Mouse (Mus musculus) frontal cortex, postnatal 36 days (tissue): ENCODE data around the gene Gm20388.
A peak's percentile ranks its signal among the peaks of the same experiment; 100 is the strongest.

ENCODE experiments used
- DNase-seq, 2 experiments: peaks; one replicate each; pipeline ENCODE4 v3.0.0; 2022; ENCODE audit warnings: low spot score in 2 of 2

Gene Gm20388

GRCm38 (mm10) chr8:124098953-124099622 lies 4188.4 kb downstream of the Gm20388 start:
- DNase-seq, result no peak

GRCm38 (mm10) chr8:124099623-124099965 lies 4189.0 kb downstream of the Gm20388 start:
- no peak for DNase-seq

GRCm38 (mm10) chr8:124105869-124106268 lies 4195.2 kb downstream of the Gm20388 start:
- no peak for DNase-seq

- no peak for DNase-seq
Observed at GRCm38 (mm10) chr8:124106328-124107195, 4195.9 kb downstream of the Gm20388 start.

GRCm38 (mm10) chr8:124113108-124113507 lies 4202.5 kb downstream of the Gm20388 start:
- no peak for DNase-seq

GRCm38 (mm10) chr8:124125241-124125640 lies 4214.6 kb downstream of the Gm20388 start:
- no peak for DNase-seq

GRCm38 (mm10) chr8:124137261-124137660 lies 4226.6 kb downstream of the Gm20388 start:
- no peak for DNase-seq

GRCm38 (mm10) chr8:124140211-124140790 lies 4229.7 kb downstream of the Gm20388 start:
- no peak for DNase-seq

GRCm38 (mm10) chr8:124140868-124141431 lies 4230.3 kb downstream of the Gm20388 start:
- peak in 1 of 2 experiments; percentile 3 for DNase-seq

GRCm38 (mm10) chr8:124141681-124142391 lies 4231.2 kb downstream of the Gm20388 start:
- peak in 1 of 2 experiments; percentile 41 for DNase-seq

- peak in 1 of 2 experiments; percentile 9 for DNase-seq
Observed at GRCm38 (mm10) chr8:124143003-124143402, 4232.4 kb downstream of the Gm20388 start.

- DNase-seq, result no peak
Observed at GRCm38 (mm10) chr8:124143871-124144618, 4233.4 kb downstream of the Gm20388 start.

- DNase-seq, result no peak
Observed at GRCm38 (mm10) chr8:124144619-124144980, 4234.0 kb downstream of the Gm20388 start.

GRCm38 (mm10) chr8:124146286-124146685 lies 4235.6 kb downstream of the Gm20388 start:
- DNase-seq, result no peak

- no peak for DNase-seq
Observed at GRCm38 (mm10) chr8:124150009-124150408, 4239.4 kb downstream of the Gm20388 start.

GRCm38 (mm10) chr8:124150536-124150935 lies 4239.9 kb downstream of the Gm20388 start:
- DNase-seq, result no peak

GRCm38 (mm10) chr8:124151881-124152280 lies 4241.2 kb downstream of the Gm20388 start:
- no peak for DNase-seq

GRCm38 (mm10) chr8:124152771-124153170 lies 4242.1 kb downstream of the Gm20388 start:
- no peak for DNase-seq

GRCm38 (mm10) chr8:124156324-124156723 lies 4245.7 kb downstream of the Gm20388 start:
- DNase-seq, result no peak

- no peak for DNase-seq
Observed at GRCm38 (mm10) chr8:124161683-124162082, 4251.0 kb downstream of the Gm20388 start.

- DNase-seq, result no peak
Observed at GRCm38 (mm10) chr8:124163258-124163657, 4252.6 kb downstream of the Gm20388 start.
